Mouse (Mus musculus): Measurements from ENCODE around the gene Cacng6. TPM values are rescaled to one million over a fixed set of nuclear protein-coding genes. Genes with fewer than 3 reads are reported as not detected.
"Not testable (repeated sequence)": the region's sequence is repeated elsewhere in the genome, so short reads cannot be mapped to it uniquely, and the experiment has no call there.

Cacng6 gene
- total RNA-seq (2021): 1 to 10 TPM; 2.1 to 3.0 TPM

DNA sequence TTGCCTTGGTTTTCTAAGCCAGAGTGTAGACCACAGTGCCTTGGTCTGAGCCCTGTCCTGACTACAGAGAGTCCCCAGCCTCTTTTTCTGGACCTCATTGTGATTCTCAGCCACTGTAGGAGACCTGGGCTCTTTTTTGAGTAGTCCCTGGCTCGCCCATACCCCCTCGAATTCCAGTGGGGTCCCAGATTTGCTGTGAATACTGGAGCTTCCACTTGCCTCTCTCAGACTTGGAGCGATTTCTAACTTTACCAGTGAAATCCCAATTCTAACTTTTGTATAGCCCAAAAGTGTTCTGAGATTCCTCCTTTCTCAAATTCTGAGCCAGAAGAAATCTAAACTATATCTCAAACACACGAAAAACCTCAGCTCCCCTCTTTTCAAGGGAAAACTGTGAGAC lies at the start of gene Cacng6:
Gene Cacng6, plus strand, starts transcription at position 301 of the 400 bp plus-strand sequence.
- DNase-seq (ENCODE audit: extremely low spot score in 1 of 2, low spot score in 2 of 2): no peak
- intact Hi-C loops (cut with DNase I): no loop called here

GRCm38 (mm10) chr7:3376831-3377230 lies 47.2 kb upstream of the Cacng6 start:
- DNase-seq (ENCODE audit: extremely low spot score in 1 of 2, low spot score in 2 of 2): peak in 1 of 2 experiments; percentile 59
- intact Hi-C loops (cut with DNase I): no loop called here

- no peak for DNase-seq (ENCODE audit: extremely low spot score in 1 of 2, low spot score in 2 of 2)
- intact Hi-C loops (cut with DNase I): no loop called here
Measured at GRCm38 (mm10) chr7:3382123-3382522, 41.9 kb upstream of the Cacng6 start.

- intact Hi-C loops (cut with DNase I): no loop called here
- DNase-seq (ENCODE audit: extremely low spot score in 1 of 2, low spot score in 2 of 2): no peak
Measured at GRCm38 (mm10) chr7:3384807-3385319, 39.1 kb upstream of the Cacng6 start.

GRCm38 (mm10) chr7:3386036-3386730 lies 37.8 kb upstream of the Cacng6 start:
- DNase-seq (ENCODE audit: extremely low spot score in 1 of 2, low spot score in 2 of 2): no peak
- intact Hi-C loops (cut with DNase I): no loop called here

GRCm38 (mm10) chr7:3387761-3388160 lies 36.2 kb upstream of the Cacng6 start:
- intact Hi-C loops (cut with DNase I): no loop called here
- no peak for DNase-seq (ENCODE audit: extremely low spot score in 1 of 2, low spot score in 2 of 2)

DNA sequence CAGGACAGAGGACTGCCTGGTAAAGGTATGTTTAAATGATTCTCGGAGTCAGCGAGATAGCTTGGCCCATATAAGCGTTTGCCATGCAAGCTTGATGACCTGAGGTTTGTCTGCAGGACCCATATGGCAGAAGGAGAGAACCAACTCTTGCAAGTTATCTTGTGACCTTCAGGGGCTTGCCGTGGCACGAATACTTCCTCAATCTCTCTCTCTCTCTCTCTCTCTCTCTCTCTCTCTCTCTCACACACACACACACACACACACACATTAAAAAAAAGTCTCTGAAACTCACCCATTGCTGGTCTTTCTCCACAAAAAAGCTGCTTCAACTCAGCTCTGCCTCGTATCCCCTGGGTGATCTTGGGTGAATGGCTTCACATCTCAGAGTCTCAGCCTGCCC lies 35.1 kb upstream of the Cacng6 start:
- DNase-seq (ENCODE audit: extremely low spot score in 1 of 2, low spot score in 2 of 2): no peak
- intact Hi-C loops (cut with DNase I): no loop called here

GRCm38 (mm10) chr7:3389444-3390412 lies 34.3 kb upstream of the Cacng6 start:
- intact Hi-C loops (cut with DNase I): no loop called here
- peak; percentile 75 to 90 for DNase-seq (ENCODE audit: extremely low spot score in 1 of 2, low spot score in 2 of 2)

- intact Hi-C loops (cut with DNase I): no loop called here
- peak in 1 of 2 experiments; percentile 34 for DNase-seq (ENCODE audit: extremely low spot score in 1 of 2, low spot score in 2 of 2)
Measured at GRCm38 (mm10) chr7:3390413-3391080, 33.4 kb upstream of the Cacng6 start, which contains the start of gene Cacng8. TSS of gene Cacng8 (plus strand) at chr7:3390683.

DNA sequence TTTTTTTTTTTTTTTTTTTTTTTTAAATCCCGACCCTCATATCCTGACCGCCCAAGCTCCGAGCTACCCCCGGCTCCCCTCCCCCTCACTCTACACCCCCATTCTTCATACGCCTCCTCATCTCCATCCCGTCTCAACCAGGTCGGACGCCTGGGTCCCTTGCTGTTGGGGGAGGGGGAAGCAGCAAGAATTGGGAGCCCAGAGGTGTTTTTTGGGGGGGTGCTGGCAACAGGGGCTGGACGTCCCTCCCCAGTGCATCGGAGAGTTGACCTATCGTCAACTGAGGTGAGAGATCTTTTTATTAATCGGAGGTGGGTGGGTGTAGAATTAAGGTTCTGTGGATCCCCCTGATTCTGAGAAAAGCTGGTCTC lies 32.9 kb upstream of the Cacng6 start:
- peak in 1 of 2 experiments; percentile 60 for DNase-seq (ENCODE audit: extremely low spot score in 1 of 2, low spot score in 2 of 2)
- intact Hi-C loops (cut with DNase I): no loop called here

- DNase-seq (ENCODE audit: extremely low spot score in 1 of 2, low spot score in 2 of 2): peak in 1 of 2 experiments; percentile 69
- intact Hi-C loops (cut with DNase I): no loop called here
Measured at GRCm38 (mm10) chr7:3391809-3392208, 32.2 kb upstream of the Cacng6 start.

DNA sequence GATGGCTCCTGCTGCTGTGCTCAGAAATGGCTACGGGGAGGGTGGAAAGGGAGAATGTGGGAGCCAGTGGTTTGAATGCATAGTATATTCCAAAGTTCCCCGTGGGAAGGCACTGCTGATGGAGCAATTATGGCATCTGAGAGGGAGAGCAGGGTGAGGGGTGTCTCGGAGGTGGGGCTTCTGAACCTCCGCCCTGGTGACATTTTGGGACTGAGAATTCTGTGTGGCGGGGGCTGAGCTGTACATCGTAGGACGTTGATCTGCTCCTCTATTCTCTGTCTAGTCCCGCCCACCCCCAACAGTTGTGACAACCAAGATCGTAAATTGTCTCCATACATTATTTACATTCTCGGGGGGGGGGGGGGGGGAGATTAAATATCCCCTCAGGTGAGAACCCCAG lies 26.6 kb upstream of the Cacng6 start:
- intact Hi-C loops (cut with DNase I): no loop called here

GRCm38 (mm10) chr7:3397797-3398196 lies 26.2 kb upstream of the Cacng6 start:
- intact Hi-C loops (cut with DNase I): no loop called here
- DNase-seq (ENCODE audit: extremely low spot score in 1 of 2, low spot score in 2 of 2): no peak

More for the DNA sequence above, 26.6 kb upstream of the Cacng6 start:
- no peak for DNase-seq (ENCODE audit: extremely low spot score in 1 of 2, low spot score in 2 of 2)

- intact Hi-C loops (cut with DNase I); DNase-seq (ENCODE audit: extremely low spot score in 1 of 2, low spot score in 2 of 2): not testable (repeated sequence)
Measured at GRCm38 (mm10) chr7:3398363-3398762, 25.6 kb upstream of the Cacng6 start.

DNA sequence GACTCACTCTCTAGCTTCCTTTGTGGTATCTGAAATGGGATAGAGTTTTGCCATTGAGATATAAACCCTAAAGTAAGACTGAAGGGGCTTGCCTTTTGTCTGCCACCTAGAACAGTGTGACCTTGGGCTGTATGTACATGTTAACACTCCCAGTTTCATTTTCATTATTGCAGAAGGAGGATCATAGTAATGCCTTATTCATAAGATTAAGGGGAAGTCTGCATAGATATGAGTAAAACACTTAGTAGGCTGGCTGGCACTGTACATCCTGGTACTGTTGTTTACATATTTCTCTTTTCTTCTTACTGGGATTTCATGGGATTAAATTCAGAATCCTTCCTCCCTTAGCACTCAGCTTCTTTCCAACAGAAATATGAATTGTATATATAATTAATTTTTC lies 24.1 kb upstream of the Cacng6 start:
- DNase-seq (ENCODE audit: extremely low spot score in 1 of 2, low spot score in 2 of 2): no peak
- intact Hi-C loops (cut with DNase I): no loop called here

GRCm38 (mm10) chr7:3409729-3410520 lies 14.1 kb upstream of the Cacng6 start:
- intact Hi-C loops (cut with DNase I): no loop called here
- no peak for DNase-seq (ENCODE audit: extremely low spot score in 1 of 2, low spot score in 2 of 2)

GRCm38 (mm10) chr7:3411160-3411941 lies 12.6 kb upstream of the Cacng6 start:
- intact Hi-C loops (cut with DNase I): no loop called here
- peak; percentile 59 to 62 for DNase-seq (ENCODE audit: extremely low spot score in 1 of 2, low spot score in 2 of 2)

- intact Hi-C loops (cut with DNase I): no loop called here
- peak in 1 of 2 experiments; percentile 65 for DNase-seq (ENCODE audit: extremely low spot score in 1 of 2, low spot score in 2 of 2)
Measured at GRCm38 (mm10) chr7:3412036-3412435, 12.0 kb upstream of the Cacng6 start.
